In the genomic region with DNA sequence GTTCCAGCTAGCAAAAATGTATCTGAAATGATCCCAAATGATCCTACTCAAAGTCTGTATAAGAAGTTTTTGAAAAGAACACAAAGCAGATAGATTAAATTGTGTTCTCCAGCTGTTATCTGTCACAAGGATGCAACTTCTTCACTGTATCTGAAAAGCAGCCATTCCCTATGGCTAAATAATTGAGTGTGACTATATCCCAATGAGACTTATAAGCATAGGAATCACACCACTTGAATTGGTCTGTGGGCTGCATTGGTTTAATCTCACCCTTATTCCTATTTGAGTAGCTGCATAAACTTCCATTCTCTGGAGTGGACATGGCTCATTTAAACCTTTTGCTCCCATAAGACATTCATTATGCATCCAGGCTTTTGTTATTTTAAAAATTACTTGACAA, we compare ENCODE assay signal across 33 mouse cellular contexts.
"Had no signal": no experiment of that assay in that cellular context is flagged by ENCODE, and none has a peak within 500 bp of the region (broad histone marks: within the 10 kb centered on the region; RNA-seq: fewer than 3 reads in every experiment).

No protein-coding gene starts in this region.

- H3K36me3 ChIP-seq: heart, embryonic 10.5 days; heart, embryonic 12.5 days; heart, embryonic 13.5 days; heart, embryonic 15.5 days; hindbrain, embryonic 10.5 days; hindbrain, embryonic 12.5 days; hindbrain, embryonic 13.5 days; hindbrain, embryonic 15.5 days; intestine, embryonic 15.5 days; kidney, embryonic 15.5 days had no signal

- H3K9ac ChIP-seq: heart, embryonic 12.5 days; heart, embryonic 13.5 days; heart, embryonic 15.5 days; hindbrain, embryonic 12.5 days; hindbrain, embryonic 13.5 days; hindbrain, embryonic 14.5 days; hindbrain, embryonic 15.5 days; intestine, embryonic 15.5 days; kidney, embryonic 15.5 days had no signal

- H3K27me3 ChIP-seq: heart, embryonic 12.5 days; heart, embryonic 13.5 days; heart, embryonic 15.5 days; hindbrain, embryonic 12.5 days; hindbrain, embryonic 13.5 days; hindbrain, embryonic 15.5 days; intestine, embryonic 15.5 days; kidney, embryonic 15.5 days had no signal

- H3K4me3 ChIP-seq: heart, embryonic 10.5 days; heart, embryonic 12.5 days; heart, embryonic 13.5 days; heart, embryonic 15.5 days; hindbrain, embryonic 10.5 days; hindbrain, embryonic 12.5 days; hindbrain, embryonic 13.5 days; hindbrain, embryonic 15.5 days; intestine, embryonic 15.5 days; kidney, embryonic 15.5 days; layer of hippocampus, adult 2 months had no signal

- ATAC-seq: hindbrain, embryonic 16.5 days; hindbrain, postnatal 0 days; inflammation-experienced regulatory T-cells, adult 6 months; intestine, embryonic 15.5 days; intestine, embryonic 16.5 days; intestine, postnatal 0 days had no signal

- H3K4me2 ChIP-seq: heart, embryonic 11.5 days; heart, embryonic 12.5 days; heart, embryonic 13.5 days; heart, embryonic 15.5 days; hindbrain, embryonic 12.5 days; hindbrain, embryonic 13.5 days; hindbrain, embryonic 14.5 days; hindbrain, embryonic 15.5 days; intestine, embryonic 15.5 days; kidney, embryonic 15.5 days had no signal

- DNase-seq: heart, postnatal 10 days; heart, postnatal 14 days; heart, postnatal 36 days; heart, postnatal 4 days; kidney, adult 11 months; kidney, adult 18-20 months; kidney, adult 2 months; kidney, adult 8-10 months; kidney, adult 9 months; kidney, postnatal 14 days; kidney, postnatal 25 days; kidney, postnatal 36 days; layer of hippocampus, adult 9-11 months; layer of hippocampus, postnatal 36 days had no signal

- H3K9me3 ChIP-seq: heart, embryonic 10.5 days; heart, embryonic 12.5 days; heart, embryonic 13.5 days; heart, embryonic 15.5 days; hindbrain, embryonic 10.5 days; hindbrain, embryonic 12.5 days; hindbrain, embryonic 13.5 days; hindbrain, embryonic 15.5 days; intestine, embryonic 15.5 days; kidney, embryonic 15.5 days had no signal

- H3K4me1 ChIP-seq: heart, embryonic 10.5 days; heart, embryonic 12.5 days; heart, embryonic 13.5 days; heart, embryonic 15.5 days; hindbrain, embryonic 10.5 days; hindbrain, embryonic 12.5 days; hindbrain, embryonic 13.5 days; hindbrain, embryonic 15.5 days; intestine, embryonic 15.5 days; kidney, embryonic 15.5 days had no signal

- H3K27ac ChIP-seq: heart, embryonic 10.5 days; heart, embryonic 13.5 days; heart, embryonic 15.5 days; hindbrain, embryonic 10.5 days; hindbrain, embryonic 12.5 days; hindbrain, embryonic 13.5 days; hindbrain, embryonic 14.5 days; hindbrain, embryonic 15.5 days; hindbrain, postnatal 0 days; intestine, embryonic 15.5 days; kidney, embryonic 15.5 days; kidney, postnatal 0 days; layer of hippocampus, adult 2 months had no signal
